Mouse (Mus musculus) stomach, embryonic 14.5 days (tissue): ENCODE results near the gene Hist2h4. TPM values are rescaled to one million over a fixed set of nuclear protein-coding genes. Genes with fewer than 3 reads are reported as not detected.
A peak's percentile ranks its signal among the peaks of the same experiment; 100 is the strongest.
"Not testable (repeated sequence)": the region's sequence is repeated elsewhere in the genome, so short reads cannot be mapped to it uniquely, and the experiment has no call there.

Source experiments
- ATAC-seq: fragments of 200-750 bp; cut with Nextera tagmentation; 2 replicates; pipeline ENCODE4 v1.8.0; 2017; ENCODE audit warnings: low read depth, moderate TSS enrichment; ENCODE audit not compliant: insufficient number of reproducible peaks, insufficient read depth, low FRiP score
- H3K27ac ChIP-seq: fragments of 300-500 bp; sonication (generic); 2 replicates; pipeline ENCODE4 v1.5.1; 2014; ENCODE audit warnings: mild to moderate bottlenecking, low read length, moderate library complexity, mixed read lengths
- H3K27me3 ChIP-seq: fragments of 300-500 bp; sonication (generic); 2 replicates; pipeline ENCODE4 v1.6.1; 2014; ENCODE audit warnings: low read length, control low read depth, mixed read lengths; ENCODE audit not compliant: control insufficient read depth, insufficient read depth
- H3K36me3 ChIP-seq: fragments of 300-500 bp; sonication (generic); 2 replicates; pipeline ENCODE4 v1.6.1; 2014; ENCODE audit warnings: mild to moderate bottlenecking, control low read depth, low read length, moderate library complexity, mixed read lengths; ENCODE audit not compliant: control insufficient read depth, insufficient read depth
- H3K4me1 ChIP-seq: fragments of 300-500 bp; sonication (generic); 2 replicates; pipeline ENCODE4 v1.6.1; 2014; ENCODE audit warnings: low read length, control low read depth, mixed read lengths; ENCODE audit not compliant: control insufficient read depth, insufficient read depth
- H3K4me2 ChIP-seq: fragments of 300-500 bp; sonication (generic); replicated peaks from 2 replicates; pipeline ENCODE4 v1.6.1; 2014; ENCODE audit warnings: low read depth, low read length, control low read depth
- H3K4me3 ChIP-seq: fragments of 300-500 bp; sonication (generic); 2 replicates; pipeline ENCODE4 v1.5.1; 2014; ENCODE audit warnings: low read depth, low read length, control low read depth
- H3K9ac ChIP-seq: fragments of 300-500 bp; sonication (generic); replicated peaks from 2 replicates; pipeline ENCODE4 v1.6.1; 2014; ENCODE audit warnings: low read depth, mild to moderate bottlenecking, control low read depth, low read length, moderate library complexity, mixed read lengths
- H3K9me3 ChIP-seq: fragments of 300-500 bp; sonication (generic); 2 replicates; pipeline ENCODE4 v1.6.1; 2016; ENCODE audit warnings: low read depth, low read length, control low read depth; ENCODE audit not compliant: control insufficient read depth
- WGBS: fragments of 180-500 bp; shearing (Covaris S2); extraction: QIAGEN DNeasy Blood & Tissue Kit; methylation state at CpG from one replicate; pipeline ENCODE4 v1.1.7; 2014; 5-methylcytosine and 5-hydroxymethylcytosine counted together
- polyA plus RNA-seq: library from polyadenylated mRNA; unstranded; fragments of >200 nt; fragmentation: Nextera tagmentation; extraction: Ambion mirVana; gene quantifications from 2 replicates; pipeline ENCODE4 v1.2.1, GENCODE M21; 2014

Gene Hist2h4
- polyA plus RNA-seq, 1 experiment from 2014 or later: 15.0 TPM

- H3K9me3 ChIP-seq, H3K27me3 ChIP-seq, H3K36me3 ChIP-seq: not testable (repeated sequence)
- H3K4me3 ChIP-seq: peak within 1 kb of the TSS; percentile 33
- H3K27ac ChIP-seq: peak within 1 kb of the TSS; percentile 35; the same call in 1 of the 2 replicates
- H3K4me1 ChIP-seq: peaks cover 16% of the 10 kb centered on the region; the same call in 1 of the 2 replicates
- peak within 1 kb of the TSS; percentile 49 for H3K4me2 ChIP-seq
- no CpG with 5 or more reads among the region's 47 CpGs for WGBS
- peak; percentile 93 for ATAC-seq
- H3K9ac ChIP-seq: peak within 1 kb of the TSS; percentile 48
These were observed 16.7 kb downstream of the Hist2h4 start, which contains the start of gene Hist2h3c1 for GRCm38 (mm10) chr3:96246427-96246856. Gene Hist2h3c1, plus strand, starts transcription at chr3:96246685.

GRCm38 (mm10) chr3:96246018-96246417 lies 17.1 kb downstream of the Hist2h4 start:
- H3K9ac ChIP-seq, H3K9me3 ChIP-seq, H3K36me3 ChIP-seq, H3K4me2 ChIP-seq, ATAC-seq, H3K27ac ChIP-seq, H3K27me3 ChIP-seq: not testable (repeated sequence)
- WGBS: 0% methylated on average over 10 of the region's 21 CpGs
- Histone ChIP-seq H3K4me1 (peaks cover 16% of the 10 kb centered on the region; the same call in 1 of the 2 replicates), H3K4me3 (peak overlapping the region; percentile 16; the same call in 1 of the 2 replicates)

- Histone ChIP-seq H3K27ac (peak within 1 kb of the TSS; percentile 98), H3K4me2 (peak within 1 kb of the TSS; percentile 60), H3K4me1 (peaks cover 16% of the 10 kb centered on the region; the same call in 1 of the 2 replicates), H3K9ac (peak within 1 kb of the TSS; percentile 78), H3K4me3 (peak within 1 kb of the TSS; percentile 43)
- under 1% methylated on average over 21 of the region's 88 CpGs for WGBS
- not testable (repeated sequence) for H3K27me3 ChIP-seq, H3K36me3 ChIP-seq, H3K9me3 ChIP-seq
- ATAC-seq: peak; percentile 90
These were observed 17.9 kb downstream of the Hist2h4 start, which contains the start of gene Hist2h2aa1 for GRCm38 (mm10) chr3:96245003-96245886. Gene Hist2h2aa1, plus strand, starts transcription at chr3:96245497.

- Histone ChIP-seq H3K36me3 (no peaks in the 10 kb centered on the region), H3K4me1 (peaks cover 16% of the 10 kb centered on the region; the same call in 1 of the 2 replicates), H3K27me3 (no peaks in the 10 kb centered on the region), H3K9ac (peak overlapping the region; percentile 78; the same call in 1 of the 2 replicates), H3K27ac (peak overlapping the region; percentile 98; the same call in 1 of the 2 replicates), H3K4me2 (peak overlapping the region; percentile 60), H3K9me3 (no peaks in the 10 kb centered on the region), H3K4me3 (peak overlapping the region; percentile 43; the same call in 1 of the 2 replicates)
- no peak for ATAC-seq
- WGBS: 71% methylated on average over 7 of the region's 7 CpGs
These were observed 19.1 kb downstream of the Hist2h4 start for GRCm38 (mm10) chr3:96243921-96244572.

GRCm38 (mm10) chr3:96240799-96241197 lies 22.3 kb downstream of the Hist2h4 start:
- peak overlapping the region; percentile 31; the same call in 1 of the 2 replicates for H3K9ac ChIP-seq

GRCm38 (mm10) chr3:96239949-96240798 lies 22.9 kb downstream of the Hist2h4 start, which contains the start of gene Hist2h2aa2:
Gene Hist2h2aa2, minus strand, starts transcription at chr3:96240276.
- ATAC-seq: peak; percentile 85
- WGBS: 5% methylated on average over 24 of the region's 85 CpGs
- H3K27ac ChIP-seq: peak within 1 kb of the TSS; percentile 84
- not testable (repeated sequence) for H3K27me3 ChIP-seq, H3K9me3 ChIP-seq, H3K36me3 ChIP-seq
- peak within 1 kb of the TSS; percentile 31; the same call in 1 of the 2 replicates for H3K9ac ChIP-seq
- peak within 1 kb of the TSS; percentile 4; the same call in 1 of the 2 replicates for H3K4me3 ChIP-seq
- peak within 1 kb of the TSS; percentile 30 for H3K4me2 ChIP-seq
- peaks cover 18% of the 10 kb centered on the region for H3K4me1 ChIP-seq

More at GRCm38 (mm10) chr3:96240799-96241197, 22.3 kb downstream of the Hist2h4 start:
- H3K4me1 ChIP-seq: peaks cover 18% of the 10 kb centered on the region
- no peak for ATAC-seq
- WGBS: 77% methylated on average over 9 of the region's 9 CpGs
- no peaks in the 10 kb centered on the region for H3K27me3 ChIP-seq
- peak overlapping the region; percentile 30 for H3K4me2 ChIP-seq
- no peaks in the 10 kb centered on the region for H3K9me3 ChIP-seq
- peak overlapping the region; percentile 4; the same call in 1 of the 2 replicates for H3K4me3 ChIP-seq
- no peaks in the 10 kb centered on the region for H3K36me3 ChIP-seq
- peak overlapping the region; percentile 84 for H3K27ac ChIP-seq

DNA sequence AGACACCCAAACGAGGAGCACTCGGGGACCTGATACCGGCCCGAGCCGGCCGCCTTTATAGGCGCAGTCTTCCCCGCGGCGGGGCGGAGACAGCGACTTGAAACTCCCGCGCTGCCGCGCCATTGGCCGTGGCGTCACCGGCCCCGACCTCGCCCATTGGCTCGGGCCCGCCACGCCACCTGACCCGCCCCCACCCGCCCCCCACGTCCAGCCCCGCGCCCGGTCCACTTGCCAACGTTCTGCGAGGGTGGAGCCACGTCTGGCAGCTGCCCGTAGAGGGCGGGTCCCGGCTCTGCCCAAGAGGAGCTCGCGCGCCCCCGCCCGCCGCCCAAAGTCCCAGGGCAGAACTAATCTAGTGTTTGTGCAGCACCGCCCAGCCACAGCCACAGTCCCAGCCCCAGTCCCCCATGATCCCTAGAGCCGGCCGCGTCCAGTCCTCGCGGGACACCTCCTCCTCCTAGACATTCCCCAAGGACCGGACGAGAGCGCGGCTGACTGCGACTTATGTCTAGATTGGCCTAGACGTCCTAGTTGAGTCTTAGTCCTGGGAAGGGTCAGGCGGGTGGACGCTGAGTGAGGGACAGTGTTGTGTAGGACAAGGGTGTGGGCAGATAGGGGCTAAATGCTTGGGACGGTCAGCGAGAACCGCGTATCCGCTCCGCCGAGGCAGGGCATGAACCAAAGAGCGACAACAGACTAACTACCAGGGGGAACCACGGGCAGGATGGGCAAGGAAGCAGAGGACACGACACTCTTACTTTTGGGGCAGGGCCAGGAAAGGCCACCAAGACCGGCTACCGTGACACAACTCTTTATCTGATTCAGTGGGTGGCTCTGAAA lies 23.9 kb downstream of the Hist2h4 start, which contains the start of gene Hist2h3c2:
Hist2h3c2 (minus strand) TSS at position 174 of the 840 bp plus-strand sequence.
- WGBS: under 1% methylated on average over 10 of the region's 68 CpGs
- H3K36me3 ChIP-seq, H3K27me3 ChIP-seq, H3K9me3 ChIP-seq: not testable (repeated sequence)
- peaks cover 15% of the 10 kb centered on the region for H3K4me1 ChIP-seq
- peak within 1 kb of the TSS; percentile 59 for H3K4me2 ChIP-seq
- H3K4me3 ChIP-seq: peak within 1 kb of the TSS; percentile 32
- ATAC-seq: peak; percentile 93
- peak within 1 kb of the TSS; percentile 61 for H3K27ac ChIP-seq
- peak within 1 kb of the TSS; percentile 65 for H3K9ac ChIP-seq
